Mouse (Mus musculus) heart, embryonic 13.5 days (tissue): ENCODE data around the gene Gm49510. TPM values are rescaled to one million over a fixed set of nuclear protein-coding genes. Genes with fewer than 3 reads are reported as not detected.
"Not testable (repeated sequence)": the region's sequence is repeated elsewhere in the genome, so short reads cannot be mapped to it uniquely, and the experiment has no call there.

Source experiments
- ATAC-seq: fragments of 200-750 bp; cut with Nextera tagmentation; 2 replicates; pipeline ENCODE4 v1.8.0; 2017; ENCODE audit warnings: moderate TSS enrichment; ENCODE audit not compliant: insufficient number of reproducible peaks, low FRiP score, low TSS enrichment; ENCODE audit errors: extremely low read depth
- H3K27ac ChIP-seq: fragments of 300-500 bp; sonication (generic); replicated peaks from 2 replicates; pipeline ENCODE4 v1.5.1; 2015; ENCODE audit warnings: moderate library complexity, mild to moderate bottlenecking, inconsistent platforms
- H3K27me3 ChIP-seq: fragments of 300-500 bp; sonication (generic); replicated peaks from 2 replicates; pipeline ENCODE4 v1.6.1; 2015; ENCODE audit warnings: mild to moderate bottlenecking, inconsistent platforms
- H3K36me3 ChIP-seq: fragments of 300-500 bp; sonication (generic); 2 replicates; pipeline ENCODE4 v1.6.1; 2015; ENCODE audit warnings: mild to moderate bottlenecking, inconsistent platforms
- H3K4me1 ChIP-seq: fragments of 300-500 bp; sonication (generic); 2 replicates; pipeline ENCODE4 v1.6.1; 2015; ENCODE audit warnings: inconsistent platforms
- H3K4me2 ChIP-seq: fragments of 300-500 bp; sonication (generic); 2 replicates; pipeline ENCODE4 v1.6.1; 2015; ENCODE audit warnings: inconsistent platforms, mild to moderate bottlenecking, moderate library complexity
- H3K4me3 ChIP-seq: fragments of 300-500 bp; sonication (generic); 2 replicates; pipeline ENCODE4 v1.5.1; 2015; ENCODE audit warnings: moderate library complexity, mild to moderate bottlenecking, inconsistent platforms
- H3K9ac ChIP-seq: fragments of 300-500 bp; sonication (generic); 2 replicates; pipeline ENCODE4 v1.6.1; 2015; ENCODE audit warnings: inconsistent platforms, mild to moderate bottlenecking, moderate library complexity
- H3K9me3 ChIP-seq: fragments of 300-500 bp; sonication (generic); 2 replicates; pipeline ENCODE4 v1.6.1; 2016; ENCODE audit warnings: inconsistent platforms
- WGBS: fragments of 180-500 bp; shearing (Covaris S2); methylation state at CpG from one replicate; pipeline ENCODE4 v1.1.7; 2015; ENCODE audit warnings: mixed read lengths; 5-methylcytosine and 5-hydroxymethylcytosine counted together
- polyA plus RNA-seq: library from polyadenylated mRNA; unstranded; fragments of >200 nt; fragmentation: Nextera tagmentation; extraction: Ambion mirVana; gene quantifications from 2 replicates; pipeline ENCODE4 v1.2.1, GENCODE M21; 2015

Gm49510 gene
- polyA plus RNA-seq, 1 experiment from 2014 or later: 0.20 TPM

DNA sequence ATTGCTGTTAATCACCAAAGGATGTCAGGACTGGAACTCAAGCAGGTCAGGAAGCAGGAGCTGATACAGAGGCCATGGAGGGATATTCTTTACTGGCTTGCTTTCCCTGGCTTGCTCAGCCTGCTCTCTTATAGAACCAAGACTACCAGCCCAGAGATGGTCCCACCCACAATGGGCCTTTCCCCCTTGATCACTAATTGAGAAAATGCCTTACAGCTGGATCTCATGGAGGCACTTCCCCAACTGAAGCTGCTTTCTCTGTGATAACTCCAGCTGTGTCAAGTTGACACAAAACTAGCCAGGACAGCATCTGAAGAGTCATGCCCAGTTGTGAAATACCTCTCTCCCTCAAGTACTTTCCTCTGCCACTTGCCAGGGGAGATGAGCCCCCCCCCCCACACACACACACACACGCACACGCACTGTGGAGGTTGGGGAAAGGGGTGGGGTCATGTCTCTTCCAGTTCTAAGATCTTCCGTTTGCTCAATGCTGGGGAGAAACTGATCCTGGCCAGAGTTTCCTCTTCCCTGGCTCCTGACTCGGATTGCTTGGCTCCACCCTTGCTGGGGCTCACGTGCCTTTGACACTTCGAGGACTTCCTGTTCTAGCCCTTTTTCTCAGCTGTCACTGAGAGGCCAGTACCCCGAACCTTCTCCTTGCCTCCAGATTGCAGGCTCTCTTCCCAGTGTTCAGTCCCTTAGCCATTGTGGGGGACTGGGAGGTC is 20.5 kb upstream of the Gm49510 start:
- Histone ChIP-seq H3K4me1 (peaks cover 43% of the 10 kb centered on the region), H3K4me2 (peak overlapping the region; percentile 78), H3K9ac (peak overlapping the region; percentile 54), H3K27ac (peak overlapping the region; percentile 29), H3K36me3 (peaks cover 42% of the 10 kb centered on the region)
- not testable (repeated sequence) for H3K27me3 ChIP-seq, ATAC-seq, H3K9me3 ChIP-seq, H3K4me3 ChIP-seq
- WGBS: 43% methylated on average over 7 of the region's 7 CpGs

DNA sequence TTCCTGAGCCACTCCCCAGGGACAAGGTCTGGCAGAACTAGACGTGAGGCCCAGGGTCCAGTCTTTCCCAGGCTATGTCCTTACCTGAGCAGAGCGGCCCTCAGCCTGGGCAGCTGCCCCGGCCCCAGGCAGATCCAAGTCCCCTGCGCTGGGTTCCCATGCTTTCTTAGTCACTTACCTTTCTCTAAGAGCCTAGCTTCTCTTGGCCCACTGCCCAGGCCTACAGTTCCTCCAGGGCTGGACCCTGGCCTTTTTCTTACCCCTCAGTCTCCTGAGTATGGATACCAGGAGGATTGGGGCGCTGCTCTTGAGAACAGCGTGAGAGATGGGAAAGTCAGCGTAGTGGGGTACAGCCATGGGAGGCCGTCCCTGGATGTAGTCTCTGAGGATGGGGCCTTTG is 19.0 kb upstream of the Gm49510 start:
- ATAC-seq: no peak
- H3K9me3 ChIP-seq: no peaks in the 10 kb centered on the region
- WGBS: 86% methylated on average over 8 of the region's 8 CpGs
- H3K27me3 ChIP-seq: no peaks in the 10 kb centered on the region
- no peak overlapping the region for H3K27ac ChIP-seq
- peaks cover 39% of the 10 kb centered on the region for H3K4me1 ChIP-seq
- H3K36me3 ChIP-seq: peaks cover 57% of the 10 kb centered on the region
- H3K4me2 ChIP-seq: no peak overlapping the region
- no peak overlapping the region for H3K4me3 ChIP-seq
- no peak overlapping the region; the same call in 1 of the 2 replicates for H3K9ac ChIP-seq

DNA sequence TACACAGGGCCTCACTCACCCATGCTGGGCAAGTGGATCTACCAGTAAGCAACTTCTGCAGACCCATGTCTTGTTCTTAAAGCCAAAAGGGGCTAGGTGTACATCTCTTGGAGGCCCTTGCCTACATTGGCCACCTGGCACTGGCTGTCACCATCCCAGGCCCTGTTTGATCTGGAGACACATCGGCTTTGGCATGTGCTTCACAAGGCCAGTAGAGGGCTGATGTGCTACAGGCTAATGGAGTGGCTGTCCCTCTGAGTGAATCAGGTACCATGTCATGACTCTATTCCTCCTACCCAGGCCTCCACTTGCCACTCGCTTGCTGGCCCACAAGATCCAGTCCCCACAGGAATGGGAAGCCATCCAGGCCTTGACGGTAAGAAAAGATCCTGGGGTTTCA is 17.6 kb upstream of the Gm49510 start:
- Histone ChIP-seq H3K4me3 (no peak overlapping the region), H3K9me3 (no peaks in the 10 kb centered on the region), H3K27ac (no peak overlapping the region), H3K4me2 (no peak overlapping the region), H3K9ac (no peak overlapping the region), H3K4me1 (peaks cover 27% of the 10 kb centered on the region), H3K27me3 (no peaks in the 10 kb centered on the region), H3K36me3 (peaks cover 71% of the 10 kb centered on the region)
- ATAC-seq: no peak
- 67% methylated on average over 3 of the region's 3 CpGs for WGBS

DNA sequence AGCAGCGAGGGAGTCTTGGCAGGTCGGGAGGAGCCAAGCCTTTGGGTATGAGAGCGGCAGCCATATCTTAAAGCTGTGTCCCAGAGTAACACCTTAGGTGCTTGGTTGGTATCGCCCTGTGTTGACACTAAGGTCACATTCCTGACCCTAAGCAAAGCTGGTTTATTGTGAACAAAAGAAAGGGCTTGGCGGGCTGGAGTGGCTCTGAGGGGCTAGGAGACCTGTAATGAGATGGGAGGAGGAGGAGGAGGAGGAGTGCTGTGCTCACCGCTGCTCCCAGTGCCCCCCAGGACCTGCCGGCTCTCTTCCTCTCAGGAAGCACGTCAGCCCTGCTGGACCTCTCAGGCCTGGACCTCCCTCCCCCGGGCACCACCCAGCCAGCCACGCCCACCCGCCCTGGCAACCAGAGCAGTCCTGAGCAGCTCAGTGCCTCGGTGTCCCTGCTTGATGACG is 10.0 kb upstream of the Gm49510 start:
- Histone ChIP-seq H3K4me3 (no peak overlapping the region), H3K9ac (peak overlapping the region; percentile 58), H3K27ac (0 out of 2 replicates have a peak overlapping the region, but pooled peaks have one; percentile 53), H3K4me2 (peak overlapping the region; percentile 7; the same call in 1 of the 2 replicates), H3K27me3 (no peaks in the 10 kb centered on the region), H3K9me3 (no peaks in the 10 kb centered on the region), H3K36me3 (peaks cover 98% of the 10 kb centered on the region), H3K4me1 (peaks cover 54% of the 10 kb centered on the region)
- no peak for ATAC-seq
- 32% methylated on average over 12 of the region's 13 CpGs for whole genome bisulfite sequencing

DNA sequence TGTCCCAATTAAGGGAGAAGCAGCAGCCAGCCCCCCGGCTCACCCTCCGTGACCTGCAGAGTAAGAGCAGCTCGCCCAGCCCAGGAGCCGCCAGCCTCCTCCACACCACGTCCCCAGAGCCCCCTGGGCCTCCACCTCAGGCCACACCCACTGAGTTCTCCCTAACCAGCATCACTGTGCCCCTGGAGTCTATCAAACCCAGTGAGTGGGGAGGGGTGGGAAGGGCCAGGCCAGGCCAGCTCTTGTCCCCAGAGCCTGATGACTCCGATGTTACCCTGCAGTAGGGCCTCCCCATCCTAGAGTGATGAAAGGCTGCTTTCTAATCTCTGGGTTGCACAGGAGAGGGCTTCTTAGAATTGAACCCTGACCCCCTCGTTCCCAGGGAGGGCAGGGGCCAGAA is 7.0 kb upstream of the Gm49510 start:
- H3K36me3 ChIP-seq: peaks cover 79% of the 10 kb centered on the region
- peak overlapping the region; percentile 11 for H3K4me2 ChIP-seq
- peak; percentile 21; the same call in 1 of the 2 replicates for ATAC-seq
- peaks cover 85% of the 10 kb centered on the region for H3K4me1 ChIP-seq
- no peak overlapping the region for H3K4me3 ChIP-seq
- H3K27me3 ChIP-seq: no peaks in the 10 kb centered on the region
- WGBS: 23% methylated on average over 7 of the region's 7 CpGs
- H3K9ac ChIP-seq: peak overlapping the region; percentile 58
- no peaks in the 10 kb centered on the region for H3K9me3 ChIP-seq
- peak overlapping the region; percentile 29 for H3K27ac ChIP-seq

DNA sequence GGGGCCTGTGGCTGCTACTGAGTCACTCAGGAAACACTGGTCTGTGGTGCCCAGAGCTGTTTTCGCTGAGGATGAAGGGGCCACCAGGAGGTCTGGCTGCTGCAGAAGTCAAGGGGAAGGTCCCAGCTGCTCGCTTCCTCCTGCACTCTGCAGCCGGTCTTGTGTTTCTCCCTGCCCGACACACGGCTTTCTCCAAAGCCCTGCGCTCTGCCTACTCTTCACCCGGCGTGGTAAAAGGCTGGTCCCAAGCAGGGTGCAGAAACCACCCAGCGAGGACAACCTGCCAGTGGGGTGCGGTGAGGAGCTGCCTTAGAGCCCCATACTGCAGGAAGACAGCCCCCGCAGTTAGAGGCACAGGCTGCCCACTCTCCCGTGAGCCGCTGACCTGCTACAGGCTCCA is 4.7 kb upstream of the Gm49510 start:
- Histone ChIP-seq H3K9ac (peak overlapping the region; percentile 67), H3K27me3 (no peaks in the 10 kb centered on the region), H3K4me1 (peaks cover 88% of the 10 kb centered on the region), H3K27ac (peak overlapping the region; percentile 78), H3K4me2 (peak overlapping the region; percentile 7; the same call in 1 of the 2 replicates), H3K4me3 (no peak overlapping the region), H3K9me3 (no peaks in the 10 kb centered on the region), H3K36me3 (peaks cover 56% of the 10 kb centered on the region)
- no peak for ATAC-seq
- WGBS: 63% methylated on average over 13 of the region's 13 CpGs

DNA sequence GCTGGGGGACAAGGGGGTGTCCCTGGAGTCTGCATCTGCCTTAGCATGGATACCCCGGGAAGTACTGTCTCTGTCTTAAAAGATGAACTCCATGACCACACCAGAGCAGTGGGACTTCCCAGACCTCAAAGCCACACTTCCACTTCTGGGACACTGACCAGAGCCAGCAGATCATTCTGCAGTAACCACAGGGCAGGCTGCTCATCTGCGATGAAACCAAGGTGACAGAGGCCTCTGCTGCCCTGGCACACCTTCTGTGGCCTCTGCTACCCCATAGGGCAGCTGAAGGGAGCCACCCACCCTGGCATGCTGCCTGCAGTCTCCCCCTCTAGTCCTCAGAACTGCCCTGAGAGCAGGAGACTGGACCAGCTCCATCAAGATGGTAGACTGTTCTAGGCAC is 3.7 kb upstream of the Gm49510 start:
- H3K27ac ChIP-seq: no peak overlapping the region
- no peak overlapping the region for H3K9ac ChIP-seq
- H3K4me3 ChIP-seq: no peak overlapping the region
- peaks cover 46% of the 10 kb centered on the region for H3K36me3 ChIP-seq
- H3K27me3 ChIP-seq: no peaks in the 10 kb centered on the region
- no peaks in the 10 kb centered on the region for H3K9me3 ChIP-seq
- no peak overlapping the region for H3K4me2 ChIP-seq
- no peak for ATAC-seq
- 73% methylated on average over 2 of the region's 2 CpGs for WGBS
- H3K4me1 ChIP-seq: peaks cover 91% of the 10 kb centered on the region

DNA sequence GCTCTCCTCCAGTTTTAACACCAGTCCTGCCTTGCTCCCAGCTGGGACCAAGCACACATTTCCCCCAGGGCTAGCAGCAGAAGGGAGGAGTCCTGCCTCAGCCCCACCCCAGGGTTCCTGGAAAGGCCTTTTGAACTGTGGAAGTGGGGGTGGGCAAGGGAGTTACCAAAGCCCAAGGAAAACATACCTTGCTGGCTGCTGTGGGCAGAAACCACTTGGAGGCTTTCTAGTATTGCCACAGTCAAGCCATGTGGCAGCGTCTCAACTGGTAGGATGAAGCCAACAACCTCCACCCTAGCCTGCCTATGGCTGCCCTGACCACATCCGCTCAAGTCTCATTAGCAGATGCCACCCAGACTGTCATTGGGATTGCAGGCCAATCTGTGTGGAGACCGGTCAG is 3.3 kb upstream of the Gm49510 start:
- Histone ChIP-seq H3K4me3 (no peak overlapping the region), H3K4me2 (no peak overlapping the region), H3K36me3 (peaks cover 42% of the 10 kb centered on the region), H3K27me3 (no peaks in the 10 kb centered on the region), H3K4me1 (peaks cover 92% of the 10 kb centered on the region), H3K9me3 (no peaks in the 10 kb centered on the region), H3K27ac (no peak overlapping the region), H3K9ac (no peak overlapping the region)
- no peak for ATAC-seq
- 84% methylated on average over 3 of the region's 3 CpGs for WGBS

DNA sequence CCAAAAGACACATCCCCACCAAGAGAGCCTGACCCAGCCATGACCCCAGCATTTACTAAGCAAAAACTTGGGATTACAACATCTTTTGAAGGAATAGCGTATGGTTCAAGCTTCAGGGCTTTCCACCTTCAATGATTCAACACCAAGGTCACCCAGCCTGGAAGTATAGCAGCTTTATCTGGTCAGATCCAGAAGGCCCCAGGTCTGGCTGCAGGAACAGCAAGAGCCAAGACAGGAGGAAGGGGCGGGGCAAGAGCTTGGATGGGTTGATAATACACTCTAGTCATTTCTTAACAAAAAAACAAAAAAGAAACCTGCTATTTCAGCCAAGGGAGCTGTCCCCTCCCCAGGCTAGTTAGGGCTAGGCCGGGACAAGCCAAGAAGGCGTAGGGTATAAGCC is 2.0 kb upstream of the Gm49510 start:
- Histone ChIP-seq H3K4me3 (no peak overlapping the region), H3K9me3 (no peaks in the 10 kb centered on the region), H3K4me1 (peaks cover 86% of the 10 kb centered on the region), H3K4me2 (peak overlapping the region; percentile 7; the same call in 1 of the 2 replicates), H3K27me3 (no peaks in the 10 kb centered on the region), H3K36me3 (peaks cover 41% of the 10 kb centered on the region), H3K9ac (0 out of 2 replicates have a peak overlapping the region, but pooled peaks have one; percentile 4), H3K27ac (0 out of 2 replicates have a peak overlapping the region, but pooled peaks have one; percentile 84)
- no peak for ATAC-seq
- WGBS: 65% methylated on average over 4 of the region's 4 CpGs

DNA sequence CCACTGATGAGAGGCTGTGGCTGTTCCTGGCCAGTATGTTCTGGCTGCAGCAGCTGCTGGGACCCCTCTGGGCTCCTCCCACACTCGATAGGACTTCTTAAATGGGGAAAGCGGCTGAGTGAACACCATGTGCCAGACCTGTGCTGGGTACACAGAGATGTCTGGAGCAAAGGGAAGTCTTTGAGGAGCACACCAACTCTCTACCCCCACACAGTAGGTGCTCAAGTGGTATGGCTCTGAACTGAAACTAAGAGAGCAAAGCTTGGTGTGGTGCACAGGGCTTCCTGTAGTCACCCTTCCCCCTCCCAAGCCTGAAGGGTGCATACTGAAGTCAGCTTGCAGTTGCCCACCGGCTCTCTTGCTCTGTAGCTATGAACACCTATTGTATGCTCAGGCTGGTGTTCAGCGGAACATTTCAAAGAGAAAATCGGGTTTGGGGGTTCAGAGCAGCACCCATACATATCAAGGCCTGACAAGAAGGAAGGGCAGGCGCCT is 913 bp upstream of the Gm49510 start:
- peaks cover 41% of the 10 kb centered on the region for H3K36me3 ChIP-seq
- peaks cover 80% of the 10 kb centered on the region for H3K4me1 ChIP-seq
- 39% methylated on average over 6 of the region's 6 CpGs for WGBS
- H3K4me3 ChIP-seq: peak overlapping the region; percentile 88
- H3K9ac ChIP-seq: peak overlapping the region; percentile 96
- no peaks in the 10 kb centered on the region for H3K27me3 ChIP-seq
- no peak for ATAC-seq
- peak overlapping the region; percentile 94 for H3K4me2 ChIP-seq
- H3K9me3 ChIP-seq: no peaks in the 10 kb centered on the region
- peak overlapping the region; percentile 84 for H3K27ac ChIP-seq

DNA sequence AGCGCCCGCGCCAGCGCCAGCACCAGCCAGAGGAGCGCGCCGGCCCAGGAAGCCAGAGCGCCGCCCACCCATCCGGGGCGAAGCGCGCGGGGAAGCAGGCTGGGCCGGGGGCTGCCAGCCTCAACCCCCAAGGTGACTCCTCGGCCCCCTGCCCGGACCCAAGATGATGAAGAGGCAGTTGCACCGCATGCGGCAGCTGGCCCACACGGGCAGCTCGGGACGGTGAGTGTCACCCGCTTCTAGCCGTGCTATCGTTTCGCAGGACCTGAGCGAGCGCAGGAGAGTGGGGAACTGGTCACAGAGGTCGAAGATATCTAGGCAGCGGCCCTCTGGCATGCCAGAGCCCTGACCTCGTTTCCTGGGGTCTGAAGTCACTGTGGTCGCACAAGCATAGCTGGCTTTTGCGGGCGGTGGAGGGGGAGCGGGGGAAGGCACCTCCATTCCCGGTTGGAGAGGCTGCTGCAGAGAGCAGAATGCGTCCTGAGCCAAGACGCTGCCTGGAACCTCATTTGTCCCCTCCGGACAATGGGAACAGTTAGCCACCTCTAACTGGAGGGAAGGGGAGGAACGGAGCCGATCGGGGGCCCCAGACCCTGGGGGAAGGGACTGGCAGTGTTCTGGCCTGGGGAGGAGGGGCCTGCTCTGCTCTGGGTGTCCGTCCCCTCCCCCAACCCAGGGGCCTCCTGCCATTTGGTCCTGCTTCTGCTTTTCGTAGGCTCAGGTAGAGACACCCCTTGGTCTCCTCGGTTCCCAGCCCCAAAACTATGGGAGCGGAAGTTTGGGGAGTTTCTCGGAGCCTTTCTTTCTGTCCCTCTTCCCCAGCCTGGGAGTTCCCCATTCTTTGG is 495 bp downstream of the Gm49510 start, which contains the start of gene Sh3bp1:
Sh3bp1 (plus strand) TSS at position 29 of the 845 bp plus-strand sequence.
- Histone ChIP-seq H3K4me1 (peaks cover 67% of the 10 kb centered on the region), H3K36me3 (peaks cover 46% of the 10 kb centered on the region), H3K9me3 (no peaks in the 10 kb centered on the region), H3K4me3 (peak within 1 kb of the TSS; percentile 88), H3K27me3 (no peaks in the 10 kb centered on the region), H3K4me2 (peak within 1 kb of the TSS; percentile 94), H3K9ac (peak within 1 kb of the TSS; percentile 96), H3K27ac (peak within 1 kb of the TSS; percentile 84)
- WGBS: 1% methylated on average over 47 of the region's 47 CpGs
- peak; percentile 52; the same call in 1 of the 2 replicates for ATAC-seq
